Mouse (Mus musculus): ENCODE data around the gene Olfr685.

Gene Olfr685

DNA sequence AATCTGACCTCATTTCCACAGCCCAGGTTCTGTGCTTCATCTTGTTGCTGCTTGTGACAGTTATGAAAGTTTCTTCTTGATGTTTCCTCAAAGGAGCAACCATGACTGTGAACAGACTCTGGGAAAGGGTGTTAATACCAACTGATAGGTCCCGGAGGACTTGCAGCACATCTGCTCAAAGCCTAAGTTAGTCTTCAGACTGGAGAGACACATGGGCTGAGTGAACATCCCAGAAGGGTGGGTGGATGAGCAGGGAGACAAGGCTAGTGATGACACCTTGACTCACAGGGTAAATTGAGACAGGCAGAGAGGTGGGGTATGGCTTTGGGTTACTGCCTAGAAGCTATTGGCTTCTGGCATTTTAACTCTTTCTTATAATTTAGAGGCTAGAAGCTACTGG lies at the start of gene Olfr685:
TSS of gene Olfr685 (minus strand) at position 101 of the 400 bp plus-strand sequence.
- no peak for DNase-seq (ENCODE audit: low spot score)

DNA sequence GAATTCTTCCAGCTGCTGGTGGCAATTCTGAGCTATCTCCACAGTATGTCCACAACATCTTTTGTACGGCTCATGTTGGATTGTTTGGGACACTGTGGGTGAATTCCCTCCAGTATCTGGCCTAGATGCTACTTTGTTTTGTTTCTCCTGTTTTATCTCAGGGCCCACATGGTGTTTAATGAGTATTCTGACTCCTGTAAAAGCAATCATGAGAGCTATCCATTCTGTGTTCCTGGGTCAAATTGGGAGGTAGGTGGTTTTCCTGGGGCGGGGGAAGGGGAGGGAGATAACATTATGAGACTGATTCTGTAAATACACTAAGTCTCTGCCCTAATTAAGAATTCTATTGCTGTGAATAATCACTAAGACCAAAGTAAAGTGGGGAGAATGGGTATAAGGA lies 43.6 kb upstream of the Olfr685 start:
- no peak for DNase-seq (ENCODE audit: low spot score)

GRCm38 (mm10) chr7:105228138-105228537 lies 42.3 kb upstream of the Olfr685 start:
- DNase-seq (ENCODE audit: low spot score), result no peak

DNA sequence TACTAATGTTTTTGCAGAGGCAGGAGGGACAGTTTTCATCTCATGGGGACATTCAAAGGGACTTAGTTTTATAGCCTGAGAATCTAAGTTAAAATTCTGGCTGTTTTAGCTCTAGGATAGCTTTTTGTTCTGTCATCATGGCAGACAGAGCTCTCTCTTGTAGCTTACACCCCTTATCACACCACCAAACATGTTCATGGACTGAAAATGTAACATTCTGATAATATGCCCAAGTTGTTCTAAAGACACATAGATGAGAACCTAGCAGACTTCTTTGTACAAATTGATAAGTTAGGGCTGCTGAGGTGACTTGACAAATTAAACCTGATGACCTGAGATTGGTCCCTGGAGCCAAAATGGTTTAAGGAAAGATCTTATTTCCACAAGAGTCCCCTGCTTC lies 40.9 kb upstream of the Olfr685 start:
- DNase-seq (ENCODE audit: low spot score), result no peak

DNA sequence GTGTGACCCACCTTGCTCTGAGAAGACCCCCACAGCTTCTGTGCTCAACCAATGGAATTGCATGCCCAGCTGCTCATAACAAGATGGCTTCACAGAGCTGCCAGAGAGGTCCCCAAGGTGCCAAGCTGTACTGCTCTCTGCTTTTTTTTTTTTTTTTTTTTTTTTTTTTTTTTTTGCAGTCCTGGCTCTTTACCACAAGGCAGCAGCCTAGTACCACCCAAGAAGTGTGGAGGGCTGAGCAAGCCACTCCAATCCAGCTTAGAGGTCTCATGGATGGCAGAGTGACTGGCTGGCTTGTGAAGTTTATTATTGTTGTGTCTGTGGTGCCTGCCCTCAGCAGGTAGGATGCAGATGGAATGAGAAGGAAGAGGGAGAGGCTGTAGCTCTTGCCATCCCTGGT lies 40.3 kb upstream of the Olfr685 start:
- no peak for DNase-seq (ENCODE audit: low spot score)

DNA sequence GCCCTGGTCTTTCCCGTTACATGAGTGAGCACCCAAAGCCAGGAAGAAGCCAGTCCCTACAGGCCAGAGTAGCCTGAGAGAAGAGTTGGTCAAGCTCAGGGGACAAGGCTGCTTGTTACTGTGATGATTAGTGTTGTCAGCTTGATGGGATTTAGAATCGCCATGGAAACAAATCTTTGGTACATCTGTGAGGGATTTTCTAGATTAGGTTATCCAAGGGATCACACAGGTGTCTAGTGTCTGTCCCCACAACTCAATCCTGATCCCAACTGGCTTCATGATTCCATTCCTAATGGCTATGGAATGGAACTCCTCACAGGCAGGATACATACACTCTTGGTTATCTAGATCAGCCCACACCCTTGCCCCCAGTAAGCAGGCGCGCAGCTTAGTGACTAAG lies 32.5 kb upstream of the Olfr685 start:
- no peak for DNase-seq (ENCODE audit: low spot score)

- DNase-seq (ENCODE audit: low spot score), result no peak
Measured at GRCm38 (mm10) chr7:105214761-105215160, 28.9 kb upstream of the Olfr685 start.

DNA sequence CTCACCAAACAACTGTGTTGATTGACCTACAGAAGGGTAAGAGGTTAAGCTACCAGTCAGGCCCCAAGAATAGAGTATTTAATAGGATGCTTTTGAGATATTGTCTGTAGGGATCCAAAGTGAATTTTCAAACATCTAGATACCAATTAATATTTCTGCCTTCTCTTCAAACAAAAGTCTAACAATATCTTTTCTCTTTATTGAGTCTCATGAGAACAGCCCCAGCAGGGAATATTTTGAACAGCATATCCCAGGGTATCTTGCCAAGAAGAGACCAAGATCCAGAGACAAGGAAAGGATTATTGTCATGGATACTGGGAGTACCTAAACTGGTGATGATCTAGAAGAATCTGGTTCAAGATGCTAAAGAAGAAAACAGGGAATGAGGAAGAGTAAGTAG lies 21.6 kb upstream of the Olfr685 start, which contains the start of gene Olfr686:
TSS of gene Olfr686 (minus strand) at position 101 of the 400 bp plus-strand sequence.
- no peak for DNase-seq (ENCODE audit: low spot score)

- no peak for DNase-seq (ENCODE audit: low spot score)
Measured at GRCm38 (mm10) chr7:105170773-105171172, 15.0 kb downstream of the Olfr685 start.

DNA sequence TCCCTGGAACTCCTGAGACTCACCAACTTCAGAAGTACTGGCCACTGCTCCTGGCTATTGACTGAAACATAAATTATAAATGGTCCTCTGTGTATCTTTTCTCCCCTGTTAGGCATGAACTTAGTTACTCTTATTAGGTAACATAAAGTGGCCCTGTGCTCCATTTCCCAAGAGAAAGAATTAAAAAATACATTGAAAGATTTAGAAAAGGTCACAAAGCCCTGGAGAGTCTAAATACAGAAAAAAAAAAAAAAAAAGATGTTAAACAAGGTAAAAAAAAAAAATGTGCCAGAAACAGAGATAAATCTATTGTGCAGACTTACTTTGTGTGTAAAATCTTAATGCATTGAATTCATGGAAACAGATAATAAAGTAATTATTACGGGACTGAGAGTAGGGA lies 22.3 kb downstream of the Olfr685 start, which contains the start of gene Olfr684:
TSS of gene Olfr684 (minus strand) at position 101 of the 400 bp plus-strand sequence.
- DNase-seq (ENCODE audit: low spot score), result no peak

- no peak for DNase-seq (ENCODE audit: low spot score)
Measured at GRCm38 (mm10) chr7:105146912-105147311, 38.9 kb downstream of the Olfr685 start, which contains the start of gene Olfr683. Gene Olfr683, minus strand, starts transcription at chr7:105147012.

DNA sequence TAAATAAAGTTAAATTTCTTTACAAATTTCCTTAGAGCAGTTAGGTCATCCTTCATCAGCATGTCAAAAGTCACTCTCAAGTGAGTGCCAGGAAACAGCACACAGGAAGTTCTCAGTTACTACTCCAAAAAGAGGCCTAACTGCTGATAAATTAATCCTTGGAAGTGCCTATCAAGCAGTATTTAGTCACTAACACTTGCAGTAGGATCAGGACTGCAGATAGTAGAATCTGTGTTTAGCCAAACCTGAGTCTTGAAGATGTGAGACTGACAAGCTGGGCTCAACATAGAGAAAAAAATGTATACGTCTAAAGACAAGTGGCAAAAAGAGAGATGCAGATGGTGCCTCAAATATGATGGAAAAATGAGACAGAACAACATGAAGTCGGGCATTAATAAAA lies 44.5 kb downstream of the Olfr685 start:
- no peak for DNase-seq (ENCODE audit: low spot score)
